Mouse (Mus musculus): Measurements from ENCODE around the gene B4galt5. TPM values are rescaled to one million over a fixed set of nuclear protein-coding genes. Genes with fewer than 3 reads are reported as not detected.
A peak's percentile ranks its signal among the peaks of the same experiment; 100 is the strongest.

B4galt5 gene
- polyA plus RNA-seq, 1 experiment: 30.5 TPM

- Histone ChIP-seq H3K9ac (ENCODE audit: low read depth, poor library complexity, severe bottlenecking) (peak overlapping the region; percentile 12; the same call in 1 of the 2 replicates), H3K9me3 (replicated peaks; ENCODE audit: control insufficient read depth, insufficient read depth, low read length, poor library complexity, severe bottlenecking) (no peaks in the 10 kb centered on the region), H3K27me3 (ENCODE audit: control insufficient read depth, insufficient read depth, low read length, poor library complexity, severe bottlenecking) (no peaks in the 10 kb centered on the region), H3K4me1 (ENCODE audit: control insufficient read depth, insufficient read depth, low read length) (no peaks in the 10 kb centered on the region), H3K4me3 (ENCODE audit: low read depth, low read length) (peak overlapping the region; percentile 82), H3K27ac (ENCODE audit: insufficient read depth, low read length) (no peak overlapping the region), H3K36me3 (ENCODE audit: control insufficient read depth, insufficient read depth, low read length, poor library complexity, severe bottlenecking) (no peaks in the 10 kb centered on the region)
- no peak for TF ChIP-seq EP300 (IDR thresholded peaks at IDR 0.05; ENCODE audit: insufficient read depth, low read depth, low read length)
- no peak for TF ChIP-seq POLR2A (IDR thresholded peaks at IDR 0.05; ENCODE audit: insufficient read depth, low read length)
- no peak for TF ChIP-seq CTCF (IDR thresholded peaks at IDR 0.05; ENCODE audit: low read depth, low read length)
Observed at GRCm38 (mm10) chr2:167263040-167263810, 85.8 kb downstream of the B4galt5 start.

- no peak for TF ChIP-seq POLR2A (IDR thresholded peaks at IDR 0.05; ENCODE audit: insufficient read depth, low read length)
- no peak for TF ChIP-seq CTCF (IDR thresholded peaks at IDR 0.05; ENCODE audit: low read depth, low read length)
- no peak for TF ChIP-seq EP300 (IDR thresholded peaks at IDR 0.05; ENCODE audit: insufficient read depth, low read depth, low read length)
- no peaks in the 10 kb centered on the region for H3K27me3 ChIP-seq (ENCODE audit: control insufficient read depth, insufficient read depth, low read length, poor library complexity, severe bottlenecking)
- no peaks in the 10 kb centered on the region for H3K36me3 ChIP-seq (ENCODE audit: control insufficient read depth, insufficient read depth, low read length, poor library complexity, severe bottlenecking)
- H3K9me3 ChIP-seq (replicated peaks; ENCODE audit: control insufficient read depth, insufficient read depth, low read length, poor library complexity, severe bottlenecking): no peaks in the 10 kb centered on the region
- no peak overlapping the region for H3K4me3 ChIP-seq (ENCODE audit: low read depth, low read length)
- no peak overlapping the region for H3K9ac ChIP-seq (ENCODE audit: low read depth, poor library complexity, severe bottlenecking)
- no peak overlapping the region for H3K27ac ChIP-seq (ENCODE audit: insufficient read depth, low read length)
- no peaks in the 10 kb centered on the region for H3K4me1 ChIP-seq (ENCODE audit: control insufficient read depth, insufficient read depth, low read length)
Observed at GRCm38 (mm10) chr2:167262433-167262832, 86.5 kb downstream of the B4galt5 start.

GRCm38 (mm10) chr2:167261106-167261505, 87.9 kb downstream of the B4galt5 start:
- Histone ChIP-seq H3K4me3 (ENCODE audit: low read depth, low read length) (no peak overlapping the region), H3K4me1 (ENCODE audit: control insufficient read depth, insufficient read depth, low read length) (no peaks in the 10 kb centered on the region), H3K27me3 (ENCODE audit: control insufficient read depth, insufficient read depth, low read length, poor library complexity, severe bottlenecking) (no peaks in the 10 kb centered on the region), H3K9me3 (replicated peaks; ENCODE audit: control insufficient read depth, insufficient read depth, low read length, poor library complexity, severe bottlenecking) (no peaks in the 10 kb centered on the region), H3K36me3 (ENCODE audit: control insufficient read depth, insufficient read depth, low read length, poor library complexity, severe bottlenecking) (no peaks in the 10 kb centered on the region), H3K9ac (ENCODE audit: low read depth, poor library complexity, severe bottlenecking) (no peak overlapping the region), H3K27ac (ENCODE audit: insufficient read depth, low read length) (no peak overlapping the region)
- TF ChIP-seq POLR2A (IDR thresholded peaks at IDR 0.05; ENCODE audit: insufficient read depth, low read length): no peak
- TF ChIP-seq CTCF (IDR thresholded peaks at IDR 0.05; ENCODE audit: low read depth, low read length): no peak
- no peak for TF ChIP-seq EP300 (IDR thresholded peaks at IDR 0.05; ENCODE audit: insufficient read depth, low read depth, low read length)

GRCm38 (mm10) chr2:167257790-167258189, 91.2 kb downstream of the B4galt5 start:
- no peak overlapping the region for H3K4me3 ChIP-seq (ENCODE audit: low read depth, low read length)
- no peak overlapping the region for H3K27ac ChIP-seq (ENCODE audit: insufficient read depth, low read length)
- no peaks in the 10 kb centered on the region for H3K9me3 ChIP-seq (replicated peaks; ENCODE audit: control insufficient read depth, insufficient read depth, low read length, poor library complexity, severe bottlenecking)
- H3K36me3 ChIP-seq (ENCODE audit: control insufficient read depth, insufficient read depth, low read length, poor library complexity, severe bottlenecking): no peaks in the 10 kb centered on the region
- TF ChIP-seq EP300 (IDR thresholded peaks at IDR 0.05; ENCODE audit: insufficient read depth, low read depth, low read length): no peak
- no peak for TF ChIP-seq POLR2A (IDR thresholded peaks at IDR 0.05; ENCODE audit: insufficient read depth, low read length)
- TF ChIP-seq CTCF (IDR thresholded peaks at IDR 0.05; ENCODE audit: low read depth, low read length): no peak
- peaks cover 5% of the 10 kb centered on the region for H3K4me1 ChIP-seq (ENCODE audit: control insufficient read depth, insufficient read depth, low read length)
- no peaks in the 10 kb centered on the region for H3K27me3 ChIP-seq (ENCODE audit: control insufficient read depth, insufficient read depth, low read length, poor library complexity, severe bottlenecking)
- H3K9ac ChIP-seq (ENCODE audit: low read depth, poor library complexity, severe bottlenecking): no peak overlapping the region

GRCm38 (mm10) chr2:167254808-167255207, 94.2 kb downstream of the B4galt5 start:
- Histone ChIP-seq H3K36me3 (ENCODE audit: control insufficient read depth, insufficient read depth, low read length, poor library complexity, severe bottlenecking) (no peaks in the 10 kb centered on the region), H3K4me3 (ENCODE audit: low read depth, low read length) (no peak overlapping the region), H3K4me1 (ENCODE audit: control insufficient read depth, insufficient read depth, low read length) (peaks cover 5% of the 10 kb centered on the region), H3K27me3 (ENCODE audit: control insufficient read depth, insufficient read depth, low read length, poor library complexity, severe bottlenecking) (no peaks in the 10 kb centered on the region), H3K9ac (ENCODE audit: low read depth, poor library complexity, severe bottlenecking) (no peak overlapping the region), H3K27ac (ENCODE audit: insufficient read depth, low read length) (no peak overlapping the region), H3K9me3 (replicated peaks; ENCODE audit: control insufficient read depth, insufficient read depth, low read length, poor library complexity, severe bottlenecking) (no peaks in the 10 kb centered on the region)
- TF ChIP-seq CTCF (IDR thresholded peaks at IDR 0.05; ENCODE audit: low read depth, low read length) (no peak), POLR2A (IDR thresholded peaks at IDR 0.05; ENCODE audit: insufficient read depth, low read length) (no peak), EP300 (IDR thresholded peaks at IDR 0.05; ENCODE audit: insufficient read depth, low read depth, low read length) (no peak)

- no peak for TF ChIP-seq EP300 (IDR thresholded peaks at IDR 0.05; ENCODE audit: insufficient read depth, low read depth, low read length)
- no peak for TF ChIP-seq POLR2A (IDR thresholded peaks at IDR 0.05; ENCODE audit: insufficient read depth, low read length)
- no peak for TF ChIP-seq CTCF (IDR thresholded peaks at IDR 0.05; ENCODE audit: low read depth, low read length)
- H3K4me3 ChIP-seq (ENCODE audit: low read depth, low read length): no peak overlapping the region
- no peaks in the 10 kb centered on the region for H3K27me3 ChIP-seq (ENCODE audit: control insufficient read depth, insufficient read depth, low read length, poor library complexity, severe bottlenecking)
- H3K4me1 ChIP-seq (ENCODE audit: control insufficient read depth, insufficient read depth, low read length): peaks cover 5% of the 10 kb centered on the region
- no peaks in the 10 kb centered on the region for H3K36me3 ChIP-seq (ENCODE audit: control insufficient read depth, insufficient read depth, low read length, poor library complexity, severe bottlenecking)
- H3K9ac ChIP-seq (ENCODE audit: low read depth, poor library complexity, severe bottlenecking): 0 out of 2 replicates have a peak overlapping the region, but pooled peaks have one; percentile 3
- H3K9me3 ChIP-seq (replicated peaks; ENCODE audit: control insufficient read depth, insufficient read depth, low read length, poor library complexity, severe bottlenecking): no peaks in the 10 kb centered on the region
- no peak overlapping the region for H3K27ac ChIP-seq (ENCODE audit: insufficient read depth, low read length)
Observed at GRCm38 (mm10) chr2:167254185-167254584, 94.8 kb downstream of the B4galt5 start.

All from ES-Bruce4 (cell line).